Mouse (Mus musculus) testis, postnatal 10 days (tissue): ENCODE results near the gene Myo15b.

Source experiments
- DNase-seq: peaks from one replicate; pipeline ENCODE4 v3.0.0; 2021; ENCODE audit warnings: low spot score

Myo15b gene

DNA sequence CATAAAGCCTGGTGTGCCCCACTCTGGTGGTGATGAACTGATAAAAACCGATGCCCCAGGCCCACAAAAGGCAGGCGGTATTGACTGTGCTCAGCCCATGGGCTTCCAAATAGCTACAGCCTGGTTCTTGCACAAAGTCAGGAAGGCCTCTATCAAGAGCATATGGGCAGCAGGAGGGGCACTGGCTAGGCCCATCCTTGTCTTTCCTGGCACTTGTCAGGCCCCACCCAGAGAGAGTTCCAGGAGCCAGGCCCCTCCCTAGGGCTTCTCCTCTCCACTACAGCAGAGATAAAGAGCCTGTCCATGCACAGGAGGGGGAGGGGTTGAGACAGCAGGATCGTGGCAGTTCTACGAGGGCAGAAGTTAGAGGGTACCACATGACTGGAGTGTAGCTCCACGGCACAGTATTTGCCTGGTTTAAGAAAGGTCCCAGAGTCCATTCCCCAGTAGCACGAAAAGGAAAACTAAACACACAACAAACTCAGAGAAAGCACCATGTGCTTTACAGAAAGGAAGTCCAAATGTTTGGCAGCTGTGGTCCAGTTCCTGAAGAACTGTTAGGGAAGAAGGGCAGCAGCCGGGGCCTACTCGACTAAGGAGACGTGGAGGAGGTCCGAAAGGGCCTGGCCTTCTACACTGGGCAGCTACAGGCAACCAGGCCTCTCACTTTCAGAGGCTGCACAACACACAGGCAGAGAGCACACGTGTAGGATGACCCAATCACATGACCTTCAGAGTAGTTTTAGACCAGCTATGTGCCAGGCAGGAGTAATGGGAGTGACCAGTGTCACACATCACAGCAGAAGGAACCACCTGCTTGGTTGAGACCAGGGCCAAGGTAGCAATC, 45.4 kb downstream of the Myo15b start:
- DNase-seq: no peak

DNA sequence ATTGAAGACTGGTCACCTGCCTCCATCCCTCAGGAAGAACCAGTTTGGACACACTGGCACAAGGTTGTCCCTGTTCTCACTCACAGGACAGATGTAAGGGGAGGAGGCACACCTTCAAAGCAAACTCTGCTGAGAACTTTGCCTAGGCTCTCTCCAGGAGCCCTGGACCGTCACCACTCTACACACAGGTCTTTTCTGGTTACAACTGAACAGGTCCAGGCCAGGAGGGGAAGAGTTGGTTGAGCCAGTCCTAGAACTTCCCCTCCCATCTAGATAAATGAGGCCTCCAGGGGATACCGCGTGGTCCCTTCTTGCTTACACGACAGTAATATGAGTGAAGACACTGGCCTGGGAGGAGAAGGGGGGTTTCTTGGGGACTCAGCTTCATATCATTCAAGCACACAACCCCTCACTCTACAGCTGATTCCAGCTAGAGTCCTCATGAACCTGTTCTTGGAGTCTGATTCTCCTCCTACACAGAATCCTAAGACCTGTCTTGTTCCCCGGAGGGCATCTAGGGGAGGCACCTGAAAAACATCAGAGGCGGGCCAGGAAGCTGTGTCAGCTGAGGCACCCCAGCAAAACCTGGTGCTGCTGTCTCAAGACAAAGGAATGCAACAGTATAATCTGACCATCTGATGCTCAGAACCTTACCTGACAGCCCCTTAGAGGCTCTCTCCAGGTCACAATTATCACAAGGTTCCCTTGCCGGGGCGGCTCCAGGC, 46.2 kb downstream of the Myo15b start:
- no peak for DNase-seq

DNA sequence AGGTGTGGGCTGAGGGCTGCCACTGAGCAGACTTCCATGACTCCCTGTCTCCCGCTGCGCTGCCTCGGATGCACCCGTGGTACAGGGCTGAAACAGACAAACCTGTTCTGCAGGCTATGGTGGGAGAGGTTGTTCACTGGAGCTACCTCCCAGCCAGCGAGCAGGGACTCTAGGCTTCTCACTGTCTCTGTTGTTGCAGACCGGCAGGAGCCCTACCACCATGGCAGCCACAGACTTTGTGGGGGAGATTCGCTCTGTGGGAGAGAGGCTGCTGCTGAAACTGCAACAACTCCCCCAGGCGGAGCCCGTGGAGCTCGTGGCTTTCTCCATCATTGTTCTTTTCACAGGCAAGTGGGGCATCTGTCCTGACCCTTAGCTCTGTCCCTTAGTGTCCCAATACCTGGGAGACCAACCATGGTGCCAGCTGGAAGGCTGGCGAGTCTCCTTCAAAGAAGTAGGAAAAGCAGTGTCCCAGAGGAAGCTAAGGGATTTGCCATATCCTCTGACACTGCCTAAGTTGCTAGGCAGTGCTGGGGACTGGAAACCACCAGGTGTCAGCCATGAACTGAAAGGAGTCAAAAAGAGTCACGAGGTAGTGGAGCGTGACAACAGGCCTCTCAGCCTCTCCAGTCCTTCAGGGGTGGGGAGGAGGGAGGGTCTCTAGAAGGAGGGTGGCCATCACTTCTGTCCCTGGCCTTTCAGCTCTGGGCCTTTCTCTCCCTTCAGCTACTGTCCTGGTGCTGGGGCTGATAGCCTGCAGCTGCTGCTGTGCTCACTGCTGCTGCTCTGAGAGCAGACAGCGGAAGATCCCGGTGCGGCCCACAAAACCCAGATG, 47.0 kb downstream of the Myo15b start:
- peak; percentile 60 for DNase-seq

DNA sequence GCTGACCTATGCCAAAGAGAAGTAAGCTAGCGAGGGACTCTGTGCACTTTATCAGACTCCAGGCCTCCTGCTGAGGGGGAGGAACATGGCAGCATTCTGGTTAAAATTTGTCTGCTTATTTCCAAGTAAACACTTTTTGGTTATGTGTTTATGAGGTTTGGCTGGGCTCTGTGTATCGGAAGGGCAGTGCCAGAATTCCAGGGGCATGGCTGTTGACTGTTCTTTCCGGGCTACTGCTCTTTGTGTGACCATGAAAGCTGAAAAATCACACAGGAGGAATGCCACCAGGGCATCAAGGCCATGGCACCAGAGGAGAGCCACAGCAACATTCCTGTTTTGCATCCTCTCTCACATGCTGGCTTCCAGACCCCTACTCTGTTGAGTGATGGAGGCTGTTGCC, 47.9 kb downstream of the Myo15b start:
- DNase-seq: peak; percentile 37

DNA sequence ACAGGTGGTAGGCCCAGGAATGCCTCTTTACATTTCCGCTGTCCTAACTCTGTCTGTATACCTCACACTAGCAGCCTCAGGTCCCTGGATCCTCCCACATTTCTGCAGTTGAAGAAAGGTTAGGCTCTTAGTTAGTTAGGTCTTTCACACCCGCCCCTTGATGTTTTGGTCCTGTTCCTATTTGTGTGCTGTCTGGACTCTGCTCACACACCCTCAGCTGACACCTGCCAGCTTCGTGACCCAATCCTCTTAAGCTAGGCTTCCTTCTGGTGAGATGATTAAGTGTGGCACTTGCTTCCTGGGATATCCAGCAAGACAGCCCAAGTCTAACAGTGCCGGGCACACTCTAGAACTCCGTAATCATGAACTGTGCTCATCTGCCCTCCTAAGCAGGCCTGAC, 48.3 kb downstream of the Myo15b start:
- DNase-seq: no peak

DNA sequence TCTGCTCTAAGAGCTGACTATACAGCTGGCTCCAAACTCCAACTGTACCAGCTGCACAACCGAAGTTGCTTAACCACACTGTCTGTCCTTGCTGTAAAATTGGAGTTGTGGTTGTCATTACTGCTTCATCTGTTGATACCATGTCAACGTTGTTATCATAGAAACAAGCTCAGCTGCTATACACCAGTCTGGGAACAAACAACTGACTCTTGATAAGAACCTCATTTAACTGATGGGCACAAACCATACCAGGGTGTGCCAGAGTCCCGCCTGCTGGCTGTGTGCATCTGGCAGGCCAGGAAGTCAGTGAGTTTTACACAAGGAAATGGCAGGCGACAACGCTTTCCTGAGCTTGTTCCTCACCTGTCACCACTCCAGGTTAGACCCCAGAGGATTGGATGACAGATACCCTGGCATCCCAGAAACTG, 52.9 kb downstream of the Myo15b start:
- no peak for DNase-seq

DNA sequence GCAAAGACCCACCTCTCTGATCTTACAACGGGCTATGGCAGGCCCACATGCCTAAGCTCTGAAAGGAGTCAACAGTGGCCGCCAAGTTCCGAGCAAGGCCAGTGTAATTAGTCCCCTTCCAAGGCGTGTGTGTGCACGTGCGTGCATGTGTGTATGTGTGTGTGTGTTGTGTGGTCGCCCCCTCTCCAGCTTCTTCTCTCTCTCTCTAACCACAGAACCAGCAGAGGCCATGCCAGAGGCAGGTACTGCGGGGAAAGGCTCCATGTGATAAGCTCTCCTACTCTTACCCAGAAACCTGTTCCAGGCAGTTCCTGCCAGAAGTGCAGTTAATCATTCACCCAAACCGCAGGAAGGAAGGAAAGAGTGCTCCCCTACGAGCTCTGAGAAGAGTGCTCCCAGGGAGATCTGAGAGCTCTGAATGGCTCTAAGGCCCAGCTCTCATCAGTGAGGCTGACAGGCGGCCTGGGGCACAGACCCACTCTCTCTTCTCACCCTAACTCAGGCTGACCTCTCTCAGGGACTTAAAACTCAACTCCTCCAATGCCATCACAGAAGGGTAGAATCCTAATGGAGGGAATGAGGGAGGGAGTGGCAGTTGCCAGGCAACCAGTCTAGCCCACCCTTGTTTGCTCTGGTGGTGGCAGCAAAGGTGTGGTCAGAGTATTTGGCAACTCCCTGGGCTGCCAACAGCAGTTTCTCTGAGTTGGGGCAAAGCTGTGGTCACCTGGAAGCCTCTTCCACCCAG, 53.6 kb downstream of the Myo15b start, which contains the start of gene Smim6:
Smim6 (plus strand) TSS at position 386 of the 745 bp plus-strand sequence.
- peak; percentile 40 for DNase-seq

DNA sequence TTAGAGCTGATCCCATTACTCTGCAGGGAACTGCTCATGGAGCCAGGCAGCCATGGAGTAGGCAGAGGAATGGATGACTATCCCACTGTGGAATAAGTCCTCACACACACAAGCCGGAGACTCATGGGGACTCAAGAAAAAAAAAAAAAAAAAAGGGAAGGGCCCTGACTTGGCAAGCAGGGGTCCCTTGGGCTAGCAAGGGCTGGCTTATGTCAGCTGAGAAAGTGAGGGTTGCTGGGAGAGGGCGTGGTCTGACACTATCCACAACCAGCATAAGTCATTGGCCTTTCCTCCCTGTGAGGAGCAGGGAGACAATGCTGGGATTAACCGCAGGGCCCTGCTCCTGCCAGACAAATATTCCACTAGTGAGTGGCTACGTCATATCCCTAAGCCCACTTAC, 58.4 kb downstream of the Myo15b start:
- DNase-seq: no peak

DNA sequence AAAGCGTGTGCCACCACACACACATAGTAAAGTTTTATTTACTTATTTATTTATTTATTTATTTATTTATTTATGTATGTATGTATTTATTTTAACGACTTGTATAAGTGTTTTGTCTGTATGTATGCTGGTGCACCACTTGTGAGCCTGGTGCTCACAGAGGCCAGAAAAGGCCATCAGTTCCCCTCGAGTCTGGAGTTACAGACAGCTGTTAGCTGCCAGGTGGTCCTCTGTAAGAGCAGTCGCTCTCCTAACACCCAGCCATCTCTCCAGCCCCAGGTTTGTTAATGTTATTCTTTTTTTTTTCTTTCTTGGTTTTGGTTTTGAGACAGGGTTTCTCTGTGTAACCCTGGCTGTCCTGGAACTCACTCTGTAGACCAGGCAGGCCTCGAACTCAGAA, 60.4 kb downstream of the Myo15b start:
- DNase-seq: no peak

DNA sequence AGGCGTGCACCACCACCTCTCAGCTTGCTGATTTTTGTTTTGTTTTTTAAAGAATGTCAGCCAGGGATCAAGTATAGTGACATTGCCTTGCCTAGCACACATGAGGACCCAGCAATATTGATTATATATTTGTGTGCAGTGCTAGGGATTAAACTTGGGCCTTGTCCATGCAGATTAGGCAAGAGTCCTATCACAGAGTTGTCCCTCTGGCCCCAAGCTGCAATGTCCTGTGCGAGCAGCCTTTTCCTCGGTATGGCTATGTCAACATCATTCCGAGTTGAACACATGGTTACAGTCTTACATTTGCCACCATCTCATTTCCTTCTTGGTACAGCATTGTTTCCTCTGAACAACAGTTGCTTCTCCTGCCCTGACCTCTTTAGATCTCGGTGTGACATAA, 60.9 kb downstream of the Myo15b start:
- DNase-seq: no peak

DNA sequence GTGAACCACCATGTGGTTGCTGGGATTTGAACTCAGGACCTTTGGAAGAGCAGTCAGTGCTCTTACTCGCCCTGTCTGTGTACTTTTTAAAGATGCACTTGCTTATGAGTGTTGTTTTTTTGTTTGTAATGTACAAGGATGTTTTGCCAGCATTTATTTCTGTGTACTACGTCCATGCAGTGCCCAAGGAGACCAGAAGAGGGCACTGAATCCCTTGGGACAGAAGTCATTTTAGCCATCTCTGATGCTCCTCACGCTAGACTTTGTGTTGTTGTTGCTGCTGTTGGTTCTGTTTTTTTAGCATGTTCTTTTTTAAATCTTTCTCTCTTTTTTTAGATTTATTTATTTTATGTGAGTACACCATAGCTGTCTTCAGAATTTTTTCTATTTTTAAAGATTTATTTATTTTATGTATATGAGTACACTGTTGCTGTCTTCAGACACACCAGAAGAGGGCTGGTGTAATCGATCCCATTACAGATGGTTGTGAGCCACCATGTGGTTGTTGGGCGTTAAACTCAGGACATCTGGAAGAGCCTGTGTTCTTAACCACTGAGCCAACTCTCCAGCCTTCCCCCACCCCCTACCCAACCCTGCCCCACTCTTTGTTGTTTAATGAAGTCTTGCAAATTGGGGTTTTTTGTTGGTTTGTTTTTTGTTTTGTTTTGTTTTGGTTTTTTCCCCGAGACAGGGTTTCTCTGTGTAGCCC, 62.1 kb downstream of the Myo15b start:
- DNase-seq: peak; percentile 69

DNA sequence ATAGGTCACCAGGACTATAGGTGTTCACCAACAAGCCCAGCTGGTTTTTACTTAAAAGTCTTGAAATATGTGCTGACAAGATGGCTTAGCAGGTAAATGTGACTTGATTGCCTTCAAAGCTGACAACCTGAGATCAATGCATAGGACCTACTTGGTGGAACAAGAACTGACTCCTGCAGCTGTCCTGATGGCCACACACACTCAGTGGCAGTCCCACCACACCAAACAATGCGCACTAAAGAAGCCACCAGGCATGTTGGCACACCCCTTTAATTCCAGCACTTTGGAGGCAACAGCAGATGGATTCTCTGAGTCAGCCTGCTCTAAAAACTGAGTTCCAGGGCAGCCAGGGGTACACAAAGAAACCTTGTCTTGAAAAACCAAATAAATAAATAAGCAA, 63.8 kb downstream of the Myo15b start:
- DNase-seq: no peak

DNA sequence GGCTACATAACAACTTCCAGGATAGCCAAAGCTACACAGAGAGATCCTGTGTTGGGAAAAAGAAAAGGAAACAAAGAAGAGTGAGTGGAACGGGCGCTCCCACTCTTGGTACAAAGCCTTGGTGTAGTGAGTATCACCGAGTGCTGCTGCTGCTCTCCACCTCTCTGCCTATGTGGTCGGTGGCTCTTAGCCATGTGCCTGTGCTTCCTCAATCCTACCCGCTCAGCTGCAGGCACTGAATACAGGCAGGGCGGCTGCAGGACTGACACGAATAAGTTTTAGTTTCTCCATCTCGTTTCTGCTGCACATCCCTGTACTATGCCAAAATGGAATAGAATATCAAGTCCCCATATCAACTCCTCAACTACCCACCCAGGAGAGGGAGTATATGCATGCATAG, 70.8 kb downstream of the Myo15b start:
- no peak for DNase-seq

DNA sequence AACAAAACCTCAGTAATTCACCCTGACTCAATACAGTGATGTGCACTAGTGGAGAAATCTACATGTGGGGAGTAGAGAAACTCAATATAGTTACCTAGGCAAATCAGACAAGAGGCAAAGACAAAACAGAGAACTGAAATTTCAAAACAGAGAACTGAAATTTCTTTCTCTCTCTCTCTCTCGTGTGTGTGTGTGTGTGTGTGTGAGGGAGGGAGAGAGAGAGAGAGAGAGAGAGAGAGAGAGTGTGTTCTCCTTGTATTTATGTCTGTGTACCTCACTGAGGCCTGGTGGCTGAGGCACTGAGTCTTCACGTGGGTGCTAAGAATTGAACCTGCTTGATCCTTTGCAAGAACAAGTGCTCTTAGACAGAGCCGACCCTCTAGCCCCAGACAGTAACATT, 71.6 kb downstream of the Myo15b start:
- no peak for DNase-seq

DNA sequence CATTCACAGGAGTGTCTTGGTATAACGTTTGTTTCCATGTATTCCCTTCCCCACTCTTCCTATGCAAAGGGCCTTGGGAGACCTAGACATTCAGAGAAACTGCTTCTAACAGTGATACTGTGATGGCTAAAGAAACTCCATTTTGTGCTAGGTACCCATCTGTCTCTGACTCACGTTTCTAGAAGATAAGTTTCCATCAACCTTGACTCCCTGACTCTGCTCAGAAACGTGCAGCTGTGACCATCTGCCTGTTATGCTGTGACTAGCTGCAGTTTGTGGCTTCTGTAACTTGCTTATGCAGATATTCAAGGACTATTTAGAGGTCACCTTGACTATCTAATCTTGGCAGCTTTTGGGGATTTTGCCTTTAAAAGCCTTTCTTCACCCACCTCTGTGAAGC, 73.0 kb downstream of the Myo15b start:
- DNase-seq: no peak

DNA sequence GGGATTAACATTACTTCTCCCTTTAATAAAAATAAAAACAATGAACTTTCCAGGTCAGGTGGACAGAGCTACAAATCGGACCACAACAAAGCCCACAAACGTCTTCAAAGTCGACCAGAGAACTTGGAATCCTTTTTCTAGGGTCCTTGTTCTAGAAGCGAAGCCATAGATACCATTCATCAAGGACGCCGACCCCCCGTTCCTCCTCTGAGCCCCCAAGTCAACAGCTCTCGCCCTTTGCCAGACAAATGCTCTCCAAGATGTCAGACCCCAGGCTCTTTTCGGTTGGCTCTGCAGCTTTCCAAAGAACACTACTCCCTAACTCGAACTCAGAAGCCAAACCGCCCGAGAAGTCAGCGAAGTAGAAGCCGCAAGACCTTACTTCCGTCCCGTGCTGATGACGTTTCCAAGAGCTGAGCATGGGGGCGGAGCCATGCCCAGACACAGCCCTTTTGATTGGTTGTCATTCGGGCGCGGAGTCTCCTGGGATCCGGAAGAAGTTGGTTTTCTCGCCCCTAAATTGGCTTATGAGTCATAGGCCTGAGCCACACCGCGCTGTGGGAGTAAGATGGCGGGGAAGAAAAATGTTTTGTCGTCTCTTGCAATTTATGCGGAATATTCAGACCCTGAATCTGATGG, 75.0 kb downstream of the Myo15b start, which contains the start of the genes Sap30bp and Recql5:
Sap30bp (plus strand) TSS at position 175 of the 639 bp plus-strand sequence.
Recql5 (minus strand) TSS at position 370 of the 639 bp plus-strand sequence.
- peak; percentile 97 for DNase-seq

DNA sequence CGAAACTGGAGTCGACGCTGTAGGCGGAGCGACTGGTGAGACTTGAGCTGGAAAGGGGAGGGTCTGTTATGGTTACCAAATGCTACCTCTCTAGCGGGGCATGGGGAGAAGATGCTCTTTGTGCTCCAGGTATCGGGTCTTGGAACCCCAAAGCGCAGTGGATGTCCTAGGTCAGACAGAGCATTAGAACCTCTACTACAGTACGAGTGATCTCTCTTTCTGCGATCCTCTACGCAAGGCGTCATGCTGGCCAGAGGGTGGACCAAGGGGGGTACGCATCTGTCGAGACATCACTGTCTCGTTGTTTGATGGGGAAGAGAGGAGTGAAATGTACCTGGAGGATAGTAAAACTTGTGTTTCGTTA, 75.5 kb downstream of the Myo15b start:
- no peak for DNase-seq

DNA sequence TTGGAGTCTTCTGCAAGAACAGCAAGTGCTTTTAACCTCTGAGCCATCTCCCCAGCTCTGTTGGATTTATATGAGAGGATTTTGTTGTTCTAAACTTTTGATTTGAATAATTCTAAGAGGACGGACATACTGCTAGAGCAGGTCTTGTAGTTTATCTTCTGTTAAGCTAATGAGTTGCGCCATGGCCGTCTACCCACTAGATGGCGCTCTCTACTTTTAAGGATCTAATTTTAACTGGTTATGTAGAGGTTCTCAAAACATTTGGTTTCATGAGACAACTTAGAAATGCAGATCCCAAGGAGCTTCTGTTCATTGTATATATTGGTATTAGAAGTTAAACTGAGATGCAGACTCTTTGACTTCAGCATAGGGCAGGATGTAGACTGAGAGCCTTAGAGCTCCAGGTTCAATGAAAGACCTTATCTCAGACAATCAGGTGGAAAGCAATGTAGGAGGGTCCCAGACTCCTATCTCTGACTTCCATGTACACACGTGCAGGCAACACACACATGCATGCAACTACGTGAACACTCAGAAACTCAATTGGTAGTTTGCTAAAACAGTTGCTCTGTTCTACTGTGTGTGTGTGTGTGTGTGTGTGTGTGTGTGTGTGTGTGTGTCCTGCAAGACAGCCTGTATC, 81.6 kb downstream of the Myo15b start:
- peak; percentile 77 for DNase-seq

DNA sequence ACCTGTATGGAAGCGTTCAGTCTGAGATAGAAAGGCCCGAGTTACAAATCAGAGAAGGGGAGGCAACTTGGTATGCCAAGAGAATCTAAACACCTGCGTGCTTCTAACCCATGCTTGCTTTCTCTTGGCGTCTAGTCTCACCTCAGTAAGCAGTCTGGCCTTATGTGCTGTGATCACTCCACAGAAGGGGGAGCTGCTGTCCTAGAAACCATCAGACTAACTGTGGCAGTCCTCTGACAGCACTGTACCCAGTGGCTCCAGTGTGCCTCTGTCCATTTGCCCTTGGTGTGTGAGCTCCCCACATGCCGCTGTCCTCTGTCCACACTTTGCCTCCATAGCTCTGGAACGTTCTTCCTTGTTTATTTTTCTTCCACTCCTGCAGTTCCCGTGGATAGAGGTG, 83.8 kb downstream of the Myo15b start:
- no peak for DNase-seq
